Mouse (Mus musculus) kidney, adult 2 months (tissue): Measurements from ENCODE around the gene Scimp.

ENCODE experiments used
- CTCF ChIP-seq: fragments of 200-500 bp; conservative IDR thresholded peaks from 2 replicates; pipeline ENCODE4 v1.5.1; 2011; ENCODE audit warnings: low read depth, mild to moderate bottlenecking, control low read depth, low read length, moderate library complexity, mixed read lengths; ENCODE audit not compliant: insufficient read depth, insufficient read length
- POLR2A ChIP-seq: fragments of 200-500 bp; IDR thresholded peaks from one replicate; pipeline ENCODE4 v1.6.1; 2011; ENCODE audit warnings: low read depth, low read length, control low read depth

DNA sequence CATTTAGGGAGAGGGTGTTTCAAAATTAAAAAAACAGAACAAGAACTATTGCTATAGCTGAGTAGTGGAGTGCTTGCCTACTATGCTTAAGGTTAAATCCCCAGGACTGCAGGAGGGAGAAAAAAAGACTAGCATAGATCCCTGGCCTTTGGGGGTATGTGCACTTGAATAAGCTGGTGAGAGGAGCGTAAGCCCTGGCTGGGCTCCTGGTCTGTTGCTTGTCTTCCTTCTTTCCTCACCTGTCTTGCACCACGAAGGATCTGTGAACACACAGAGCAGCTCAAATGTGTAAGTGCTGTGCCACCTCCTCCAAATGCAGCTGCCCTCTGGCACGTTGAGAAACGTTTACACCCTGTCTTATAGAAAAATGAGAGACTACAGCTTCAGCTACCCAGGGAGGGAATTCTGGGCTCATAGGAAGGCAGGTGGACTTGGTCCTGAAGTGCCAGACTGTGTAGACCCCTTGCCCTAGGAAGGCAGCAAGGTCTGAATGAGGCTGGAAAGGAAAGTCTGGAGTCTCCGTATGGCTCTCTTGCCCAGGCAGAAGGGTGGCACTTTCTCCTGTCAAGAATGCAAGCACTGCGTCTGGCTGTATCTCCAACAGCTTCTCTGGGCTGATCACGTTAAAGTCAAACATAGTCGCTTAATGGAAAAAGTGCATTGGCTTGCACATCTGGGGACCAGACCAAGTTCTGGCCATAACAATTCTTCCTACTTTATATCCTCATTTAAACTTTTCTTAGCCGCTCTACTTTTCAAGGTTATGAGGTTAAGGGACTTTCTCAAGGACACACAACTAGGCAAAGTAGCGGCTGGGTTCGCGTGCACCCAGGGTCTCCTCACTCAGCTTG, 31.5 kb upstream of the Scimp start:
- TF ChIP-seq CTCF (no peak), POLR2A (no peak)
